Mouse (Mus musculus) testis, postnatal 10 days (tissue): ENCODE results near the gene Tmf1.
A peak's percentile ranks its signal among the peaks of the same experiment; 100 is the strongest.

Experiments used
- DNase-seq: peaks from one replicate; pipeline ENCODE4 v3.0.0; 2021; ENCODE audit warnings: low spot score

Gene Tmf1

GRCm38 (mm10) chr6:97202477-97202876 lies 23.6 kb upstream of the Tmf1 start:
- DNase-seq: no peak

- no peak for DNase-seq
Observed at GRCm38 (mm10) chr6:97200437-97200836, 21.5 kb upstream of the Tmf1 start.

DNA sequence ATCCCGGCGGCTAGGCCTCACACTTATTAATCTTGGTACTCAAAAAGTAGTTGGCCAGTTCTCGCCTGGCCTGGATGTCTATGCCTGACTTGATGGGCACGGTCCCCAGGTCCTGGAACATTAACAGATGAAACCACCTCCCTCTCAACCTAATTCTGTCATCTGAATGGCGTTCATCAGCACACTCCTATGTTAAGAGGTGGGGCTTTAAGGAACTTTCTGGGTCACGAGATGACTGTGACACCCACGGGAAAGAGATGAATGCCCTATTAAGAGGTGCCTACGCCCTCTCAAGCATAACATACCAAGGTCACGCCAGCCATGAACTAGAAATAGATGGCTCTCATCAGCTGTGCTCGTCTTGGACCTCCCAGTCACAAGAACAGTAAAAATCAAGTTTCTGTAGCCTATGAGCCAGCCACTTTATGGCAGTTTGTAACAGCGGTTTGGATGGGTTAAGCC lies 476 bp upstream of the Tmf1 start:
- DNase-seq: no peak

GRCm38 (mm10) chr6:97175716-97176115 lies 3.2 kb downstream of the Tmf1 start:
- no peak for DNase-seq

DNA sequence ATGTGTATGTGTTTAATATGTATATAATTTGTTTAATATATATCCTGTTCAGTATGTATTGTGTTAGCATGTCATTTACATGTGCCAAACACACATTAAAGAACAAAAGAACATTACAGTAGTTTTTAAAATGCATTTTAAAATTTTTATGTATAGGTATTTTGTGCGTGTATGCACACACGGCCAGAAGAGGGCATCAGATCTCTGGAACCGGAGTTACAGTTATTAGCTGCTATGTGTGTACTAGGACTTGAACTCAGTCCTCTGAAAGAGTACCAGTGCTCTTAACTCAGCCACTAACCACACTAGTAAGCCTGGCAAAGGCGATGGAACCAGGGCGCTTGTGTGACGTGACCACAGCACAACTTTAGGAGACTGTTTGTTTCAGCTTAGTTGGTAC lies 28.8 kb downstream of the Tmf1 start:
- DNase-seq: no peak

DNA sequence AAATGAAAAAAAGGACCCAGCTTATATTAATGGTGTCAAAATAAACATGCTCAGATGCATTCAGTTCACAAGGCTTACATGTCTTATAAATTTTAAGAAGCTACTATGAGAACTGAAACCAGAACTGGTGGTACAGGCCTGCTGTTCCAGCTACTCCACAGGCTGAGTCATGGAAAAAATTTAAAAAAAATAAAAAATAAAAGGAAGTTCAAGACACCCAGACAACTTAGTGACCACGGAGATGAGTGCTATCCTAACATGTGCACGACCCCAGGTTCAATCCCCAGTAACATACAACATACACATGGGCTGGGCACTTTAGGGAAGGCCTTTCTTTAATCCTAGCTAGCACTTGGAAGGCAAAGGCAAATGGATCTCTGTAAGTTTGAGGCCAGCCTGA lies 29.2 kb downstream of the Tmf1 start:
- DNase-seq: no peak

GRCm38 (mm10) chr6:97148383-97149251 lies 30.3 kb downstream of the Tmf1 start, which contains the start of gene Eogt:
TSS of gene Eogt (minus strand) at chr6:97149182.
- peak; percentile 82 for DNase-seq

DNA sequence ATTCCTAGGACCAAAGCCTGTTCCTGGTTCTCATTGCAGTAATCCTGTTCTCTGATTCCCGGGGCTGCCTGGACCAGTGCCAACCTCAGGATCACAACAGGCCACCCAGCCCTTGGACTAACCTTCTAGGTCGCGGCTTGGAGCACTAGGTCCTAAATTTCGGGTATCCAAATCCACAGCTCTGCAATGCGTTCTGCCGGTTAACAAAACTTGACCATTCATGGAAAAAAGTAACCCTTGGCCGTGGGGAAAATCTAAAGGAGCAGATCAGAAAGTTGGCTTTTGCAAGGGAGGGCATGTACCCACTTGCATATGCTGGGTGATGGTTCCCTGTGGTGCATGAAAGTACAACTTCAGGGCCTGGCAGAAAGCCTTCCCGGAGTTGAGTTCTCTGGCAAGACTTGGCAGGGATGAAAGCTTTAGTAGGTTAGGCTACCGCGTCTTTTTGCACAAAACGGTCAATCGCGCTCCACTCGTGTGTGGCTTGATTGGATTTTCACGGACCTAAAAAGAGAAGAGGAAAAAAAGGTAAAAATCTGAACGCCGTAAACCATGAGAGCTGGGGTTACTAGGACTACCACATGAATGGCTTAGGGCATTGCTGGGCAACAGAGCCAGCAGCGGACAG lies 31.1 kb downstream of the Tmf1 start:
- DNase-seq: peak; percentile 80

DNA sequence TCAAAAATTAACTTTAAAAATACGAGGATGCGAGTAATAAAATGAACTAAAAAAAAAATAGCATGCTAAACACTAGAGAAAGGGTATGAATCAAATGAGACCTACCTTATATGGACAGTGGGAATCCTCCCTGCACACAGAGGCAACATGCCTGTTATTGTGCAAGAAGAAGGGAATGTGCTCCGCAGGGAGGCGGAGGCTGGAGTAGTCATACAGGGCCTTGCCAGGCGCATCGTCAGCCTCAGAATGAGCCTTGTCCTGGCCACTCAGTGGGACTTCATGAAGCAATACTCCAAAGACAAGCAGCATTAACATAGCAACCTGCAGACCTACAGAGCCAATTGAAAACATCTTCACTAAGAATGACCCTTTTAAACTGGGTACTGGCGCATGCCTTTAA lies 33.8 kb downstream of the Tmf1 start:
- DNase-seq: no peak

GRCm38 (mm10) chr6:97144359-97144758 lies 34.6 kb downstream of the Tmf1 start:
- DNase-seq: no peak

DNA sequence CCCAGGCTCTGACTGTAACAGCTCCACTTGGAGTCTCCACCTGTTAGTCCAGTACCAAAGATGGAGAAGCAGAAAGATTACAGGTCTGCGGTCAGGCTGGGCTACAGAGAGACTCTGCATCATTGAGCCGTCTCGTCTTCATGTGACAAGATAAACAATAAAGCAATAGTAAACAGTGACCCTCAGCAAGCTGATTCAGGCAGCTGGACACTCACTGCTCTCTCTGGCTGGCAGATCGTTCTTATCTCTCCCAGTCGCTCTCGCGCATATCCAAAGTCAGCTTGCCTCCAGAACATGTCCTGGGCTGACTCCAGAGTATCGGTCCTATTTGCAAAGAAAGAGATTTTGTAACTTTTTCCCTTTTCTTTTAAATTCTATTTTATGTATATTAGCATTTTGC lies 36.3 kb downstream of the Tmf1 start:
- no peak for DNase-seq

DNA sequence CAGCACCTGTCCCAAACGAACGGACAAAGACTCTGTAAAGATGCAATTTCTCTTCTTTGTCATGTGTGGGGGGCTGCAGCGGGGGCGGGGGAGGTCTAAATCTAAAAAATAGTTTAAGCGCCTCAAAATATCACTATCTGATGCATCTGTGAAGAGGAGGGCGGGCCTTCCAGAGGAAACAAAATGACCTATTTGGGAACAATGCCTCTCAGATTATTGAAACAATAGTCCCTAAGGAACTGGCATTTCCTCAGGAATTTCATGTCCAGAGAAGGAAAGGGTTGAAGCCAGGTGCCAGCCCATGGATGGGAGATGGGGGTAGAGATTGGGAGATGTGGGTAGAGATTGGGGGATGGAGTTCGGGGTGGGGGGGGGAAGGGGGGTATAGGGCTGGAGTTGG lies 37.1 kb downstream of the Tmf1 start:
- no peak for DNase-seq

DNA sequence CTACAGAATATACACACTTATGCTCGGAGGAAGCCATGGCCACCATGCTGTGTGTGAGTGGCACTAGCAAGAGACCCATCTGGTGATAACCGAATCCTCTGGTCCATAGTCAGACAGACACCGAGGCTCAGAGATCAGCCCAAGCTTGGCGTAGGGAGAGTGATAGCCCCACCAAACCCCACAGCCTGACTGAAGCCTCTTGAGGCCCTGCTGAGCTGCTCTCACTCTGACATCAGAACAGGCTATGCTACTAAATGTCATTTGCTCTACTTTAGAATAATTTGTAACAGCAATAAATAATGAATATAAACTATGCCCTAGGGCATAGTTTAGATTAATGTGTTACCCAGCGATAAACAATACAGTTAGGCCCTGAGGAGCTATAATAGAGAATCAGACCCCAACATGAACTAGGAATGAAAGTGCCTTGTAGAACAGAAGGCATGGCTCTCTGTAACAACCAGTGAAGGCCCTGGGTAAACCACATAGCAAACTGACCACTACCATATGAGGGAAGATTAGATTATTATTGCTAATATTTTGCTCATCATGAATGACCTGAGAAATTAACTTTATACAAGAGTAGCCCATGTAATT lies 46.1 kb downstream of the Tmf1 start:
- DNase-seq: no peak

DNA sequence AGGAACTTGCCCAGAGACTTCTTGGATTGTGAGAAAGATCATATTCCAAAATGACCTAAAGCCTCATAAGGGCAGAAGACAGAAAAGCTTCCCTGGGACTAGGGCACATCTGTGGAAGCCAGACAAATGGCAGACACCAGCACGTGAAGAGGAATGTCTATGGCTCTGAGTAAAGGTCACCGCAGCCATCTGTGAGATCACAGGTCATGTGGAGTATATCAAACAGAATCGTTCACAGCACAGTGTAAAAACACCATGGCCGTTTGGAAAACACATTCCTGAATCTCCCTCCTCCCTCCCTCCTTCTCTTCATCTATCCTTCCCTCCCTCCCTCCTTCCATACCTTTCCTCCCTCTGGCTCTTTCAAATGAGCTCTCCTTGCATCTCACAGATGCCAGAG lies 47.1 kb downstream of the Tmf1 start:
- no peak for DNase-seq

DNA sequence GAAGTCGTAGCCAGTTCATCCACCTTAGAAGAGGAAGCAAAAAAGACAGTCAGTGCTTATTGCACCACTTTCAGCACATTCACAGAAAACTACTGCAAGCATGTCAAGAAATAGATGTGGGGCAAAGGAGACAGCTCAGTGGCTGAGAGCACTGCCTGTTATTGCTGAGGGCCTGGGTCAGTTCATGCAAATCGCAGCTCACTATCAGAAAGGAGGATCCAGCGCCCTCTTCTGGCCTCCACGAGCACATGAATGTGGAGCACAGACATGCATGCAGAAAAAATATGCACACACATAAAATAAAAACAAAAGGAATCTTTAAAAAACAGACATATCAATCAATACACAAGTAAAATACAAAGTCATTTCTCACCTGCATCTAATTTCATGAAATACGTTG lies 47.9 kb downstream of the Tmf1 start:
- no peak for DNase-seq

- DNase-seq: no peak
Observed at GRCm38 (mm10) chr6:97124336-97125010, 54.4 kb downstream of the Tmf1 start.

DNA sequence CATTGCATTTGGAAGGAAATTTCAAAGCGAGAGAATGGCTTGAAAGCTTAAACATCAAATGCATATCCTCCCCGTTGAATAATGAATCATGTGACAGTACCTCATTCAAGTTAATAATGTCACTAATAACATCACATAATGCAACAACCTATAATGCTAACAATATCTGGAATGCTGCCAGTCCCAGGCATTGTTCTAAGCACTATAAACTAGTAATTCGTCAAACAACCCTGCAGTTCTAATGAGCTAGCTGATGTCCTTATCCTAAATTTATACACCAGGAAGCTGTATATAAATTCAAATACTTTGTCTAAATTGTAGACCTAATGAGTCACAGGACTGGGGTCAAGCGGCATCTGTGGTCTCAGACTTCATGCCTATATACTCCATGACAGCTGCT lies 58.0 kb downstream of the Tmf1 start:
- DNase-seq: no peak

- DNase-seq: no peak
Observed at GRCm38 (mm10) chr6:97118327-97118726, 60.6 kb downstream of the Tmf1 start.

DNA sequence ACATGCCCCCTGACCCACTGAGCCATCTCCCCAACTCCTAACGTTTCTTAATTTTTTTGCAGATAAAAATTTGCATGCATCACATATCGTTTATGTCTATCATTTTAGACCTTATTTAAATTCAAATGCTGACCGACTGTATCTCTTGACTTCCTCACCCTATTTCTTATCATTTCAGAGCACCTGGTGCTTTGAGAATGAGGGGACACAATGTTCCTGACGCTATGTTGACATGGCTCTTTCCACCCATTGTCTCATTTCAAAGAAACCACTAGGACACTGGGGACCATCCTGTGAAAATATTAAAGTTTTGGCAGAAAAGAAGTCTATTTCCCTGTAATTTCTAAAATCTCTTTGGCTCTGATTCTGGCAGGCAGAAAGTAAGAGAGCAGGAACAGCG lies 62.0 kb downstream of the Tmf1 start:
- DNase-seq: no peak

GRCm38 (mm10) chr6:97114821-97115220 lies 64.1 kb downstream of the Tmf1 start:
- no peak for DNase-seq

DNA sequence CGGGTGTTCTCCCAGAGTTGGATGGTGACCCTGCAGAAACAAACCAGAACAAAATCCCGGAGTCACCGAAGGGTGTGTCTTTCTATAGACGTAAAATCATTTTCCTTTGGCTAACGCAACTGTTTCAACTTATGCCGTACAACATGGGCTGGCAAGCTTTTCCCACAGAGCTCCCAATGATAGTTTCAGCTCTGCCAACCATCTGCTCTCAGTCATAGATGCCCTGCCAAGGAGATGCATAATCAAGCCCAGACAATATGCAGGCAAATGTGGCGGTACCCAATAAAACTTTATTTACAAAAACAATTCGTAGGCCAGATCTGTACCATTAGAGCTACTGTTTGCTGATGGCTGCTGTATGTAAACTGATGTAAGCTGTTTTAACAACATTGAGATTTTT lies 66.7 kb downstream of the Tmf1 start:
- DNase-seq: no peak

DNA sequence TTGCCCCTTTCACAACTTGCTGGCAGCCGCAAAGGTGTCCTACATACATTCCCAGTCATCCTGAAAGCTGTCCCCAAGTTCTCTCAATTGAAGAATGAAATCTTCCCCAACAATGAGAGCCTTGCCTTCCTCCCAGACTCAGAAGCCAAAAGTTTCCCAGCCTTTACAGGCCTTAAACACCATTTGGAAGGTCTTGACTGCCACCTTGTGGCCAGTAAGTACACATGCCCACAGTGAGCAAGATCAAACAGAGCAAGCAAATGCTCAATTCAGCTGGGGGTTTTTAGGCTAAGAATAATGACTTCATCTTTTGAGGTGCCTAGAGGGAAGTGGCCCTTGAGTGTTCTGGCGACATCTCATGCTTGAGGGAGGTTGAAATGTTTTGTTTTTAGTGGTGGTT lies 72.1 kb downstream of the Tmf1 start:
- DNase-seq: peak; percentile 61

DNA sequence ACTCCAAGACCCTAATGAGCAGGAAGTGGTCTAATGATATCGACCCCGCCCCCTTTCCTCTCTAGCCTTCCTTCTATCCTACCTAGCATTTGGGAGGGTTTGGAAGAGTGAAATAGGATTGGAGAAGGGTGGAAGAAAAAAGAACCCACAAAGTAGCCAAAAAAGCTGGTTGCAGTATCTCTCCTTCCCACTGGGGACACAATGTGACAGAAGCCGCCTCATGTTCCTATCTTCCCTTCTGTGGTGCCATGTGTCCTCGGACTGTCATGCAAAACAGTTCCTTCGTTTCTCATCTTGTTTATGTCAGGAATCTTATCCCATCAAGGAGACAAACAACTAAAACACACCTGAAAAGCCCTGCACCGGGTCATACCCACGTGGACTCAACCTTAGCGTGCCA lies 72.8 kb downstream of the Tmf1 start:
- DNase-seq: no peak
